Mouse (Mus musculus) induced T-regulatory cell, adult 2 months (primary cell): ENCODE measurements around the gene Hba-a2.

Experiments
- DNase-seq: peaks from one replicate; pipeline ENCODE4 v3.0.0-alpha.2; 2012; ENCODE audit warnings: low read depth

Gene Hba-a2

DNA sequence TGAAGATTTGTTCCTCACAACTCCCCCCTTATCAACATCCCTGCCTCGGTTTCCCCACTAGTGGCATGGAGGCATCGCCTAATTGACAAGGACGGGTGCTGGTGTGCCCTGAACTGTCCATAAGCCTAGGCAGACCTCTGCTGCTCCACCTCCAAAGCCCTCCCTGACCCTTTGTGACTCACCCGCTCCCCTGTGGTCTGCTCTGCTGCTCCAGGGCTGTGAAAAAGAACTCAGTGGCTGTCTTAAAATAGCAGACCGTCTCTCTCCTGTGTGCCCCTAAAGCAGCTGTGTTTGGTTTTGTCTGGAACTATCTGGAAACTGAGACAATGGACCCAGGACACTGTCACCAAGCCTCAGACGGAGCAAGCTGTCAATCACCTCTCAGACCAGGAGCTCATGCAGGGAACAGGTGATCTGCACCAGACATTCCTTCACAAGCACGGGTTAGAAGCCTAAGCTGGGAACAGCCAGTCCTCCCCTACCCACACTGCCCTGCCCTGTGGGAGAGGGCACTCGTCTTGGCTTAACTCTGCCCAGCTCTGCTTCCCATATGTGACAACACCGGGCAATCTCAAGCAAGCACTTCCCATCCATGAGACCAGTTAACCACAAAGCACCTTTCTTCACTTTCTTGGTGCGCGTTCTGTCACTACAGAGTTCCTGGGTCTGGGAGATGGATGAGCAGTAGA lies 24.4 kb downstream of the Hba-a2 start:
- no peak for DNase-seq

DNA sequence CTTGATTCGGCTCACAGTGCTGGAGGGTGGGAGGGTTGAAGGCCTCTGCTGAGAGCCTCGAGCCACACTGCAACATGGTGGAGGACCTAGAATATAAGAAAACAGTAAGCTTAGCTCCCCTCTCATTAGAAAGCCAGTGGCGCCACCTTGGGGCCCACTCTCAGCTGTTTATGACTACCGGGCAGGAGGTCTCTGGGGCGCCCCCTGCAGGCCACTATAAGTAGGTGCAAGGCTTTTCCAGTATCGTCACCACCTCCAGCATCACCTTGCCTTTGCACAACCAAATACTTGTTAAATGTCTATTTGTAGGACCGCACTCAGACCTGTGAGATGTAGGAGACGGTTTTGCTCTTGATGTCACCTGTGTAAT lies 24.9 kb downstream of the Hba-a2 start:
- DNase-seq, result peak; percentile 74

DNA sequence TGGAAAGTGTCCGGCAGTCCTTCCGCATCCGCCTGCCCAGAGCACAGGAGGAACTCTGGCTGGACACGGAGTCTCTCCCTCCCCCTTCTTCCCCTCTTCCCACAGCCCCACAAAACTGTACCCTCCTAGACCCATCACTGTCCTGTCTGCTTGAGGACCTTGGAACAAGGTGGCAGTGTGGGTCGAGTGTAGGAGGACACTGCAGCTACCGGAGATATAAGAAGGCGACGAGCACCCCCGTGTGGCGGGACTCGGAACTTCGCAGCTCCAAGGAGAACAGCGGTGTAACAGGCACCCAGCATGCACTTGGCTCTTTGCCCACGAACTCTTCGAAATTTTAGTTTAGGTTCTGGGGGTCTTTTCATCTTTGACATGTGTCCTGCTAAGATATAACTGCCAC lies 28.3 kb downstream of the Hba-a2 start:
- DNase-seq, result peak; percentile 87

DNA sequence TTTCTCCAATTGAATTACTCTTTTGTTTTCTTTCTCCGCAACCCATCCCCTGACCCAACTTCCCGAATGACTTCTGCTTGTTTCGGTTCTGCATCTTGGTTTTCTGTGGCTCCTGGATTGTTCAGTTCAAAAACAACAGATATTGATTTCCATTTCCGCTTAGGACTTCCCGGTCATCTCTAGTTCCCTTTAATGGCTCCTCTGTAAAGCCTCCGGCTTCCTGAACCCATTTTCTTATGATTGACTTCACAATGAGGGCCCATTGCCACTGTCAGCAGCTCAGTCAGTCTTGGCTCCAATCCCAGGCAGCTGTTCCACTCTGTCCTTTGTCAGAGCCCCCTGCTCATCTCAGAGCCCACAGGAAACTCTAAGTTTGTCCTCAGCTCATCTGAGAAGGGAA lies 34.8 kb downstream of the Hba-a2 start:
- DNase-seq, result no peak

DNA sequence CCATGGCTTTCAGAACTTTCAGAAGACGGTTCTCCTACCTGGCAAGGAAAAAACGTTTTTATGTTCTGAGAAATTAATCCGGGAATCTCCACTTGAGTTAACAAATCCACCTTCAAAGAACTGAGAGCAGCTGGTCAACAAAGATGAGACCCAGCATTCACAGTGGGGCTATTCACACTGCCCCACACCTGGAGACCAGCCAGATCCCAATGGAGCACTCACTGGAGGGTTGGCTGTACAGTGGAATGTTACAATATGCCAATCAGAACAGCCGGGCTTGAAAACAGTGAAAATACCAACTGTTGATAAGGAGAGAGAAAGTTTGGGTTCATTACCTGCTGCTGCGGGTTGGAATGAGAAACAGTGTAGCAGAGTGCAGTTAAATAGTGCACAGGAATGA lies 35.6 kb downstream of the Hba-a2 start:
- DNase-seq, result no peak

DNA sequence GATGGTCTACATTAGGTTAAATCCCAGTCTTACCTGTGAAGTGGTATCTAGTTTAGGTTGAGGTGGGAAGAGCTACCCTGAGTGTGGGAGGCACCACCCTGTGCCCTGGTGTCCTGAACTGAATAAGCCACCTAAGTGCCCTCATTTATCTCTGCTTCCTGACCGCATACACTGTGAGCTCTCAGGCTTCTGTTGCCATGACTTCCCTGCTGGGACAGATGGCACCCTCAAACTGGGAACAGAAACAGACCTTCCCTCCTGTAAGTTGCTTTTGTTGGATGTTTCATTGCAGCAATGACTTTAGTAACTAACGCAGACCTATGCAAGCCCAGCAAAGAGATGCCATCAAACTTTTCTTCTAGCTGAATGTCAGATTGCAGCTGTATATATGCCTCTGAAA lies 36.9 kb downstream of the Hba-a2 start:
- no peak for DNase-seq

DNA sequence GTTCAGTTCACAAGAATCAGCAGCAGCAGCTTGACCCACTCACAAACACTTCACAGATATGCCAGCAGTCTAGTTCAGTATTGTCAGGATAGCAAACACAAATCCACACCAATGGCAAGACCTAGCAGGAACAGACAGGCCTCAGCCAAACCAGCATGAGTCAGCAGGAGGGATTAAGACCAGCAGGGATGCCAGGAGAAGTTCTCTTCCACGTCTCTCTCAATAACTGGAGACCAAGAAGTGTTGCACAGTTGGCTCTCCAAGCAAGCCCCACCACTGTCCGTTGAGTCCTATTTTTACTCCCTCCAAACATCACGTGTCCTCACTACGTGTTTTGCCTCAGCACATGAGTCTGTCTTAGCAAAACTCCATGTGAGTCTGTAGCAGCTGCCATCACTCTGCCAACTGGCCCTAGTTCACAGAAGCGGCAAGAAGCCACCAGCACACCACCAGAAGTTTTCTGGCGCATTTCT lies 40.2 kb downstream of the Hba-a2 start:
- no peak for DNase-seq

DNA sequence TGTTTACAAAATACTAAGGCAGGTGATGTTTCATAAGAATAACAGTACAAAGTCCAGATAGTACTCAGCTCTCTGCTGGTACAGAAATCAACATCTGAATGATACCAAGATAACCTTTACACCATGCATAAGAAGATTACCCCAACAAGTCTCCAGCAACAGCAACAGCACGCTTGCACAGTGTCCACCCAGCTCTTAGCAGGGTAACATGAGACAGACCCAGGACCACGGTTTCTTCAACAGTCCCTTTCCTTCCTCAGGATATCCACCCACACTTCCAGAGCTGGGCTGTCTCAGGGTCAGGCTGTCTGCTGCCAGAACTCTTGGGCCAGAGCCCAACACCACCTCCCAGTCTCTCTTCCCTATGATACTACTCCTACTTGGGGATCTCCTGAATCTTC lies 42.8 kb downstream of the Hba-a2 start:
- no peak for DNase-seq

DNA sequence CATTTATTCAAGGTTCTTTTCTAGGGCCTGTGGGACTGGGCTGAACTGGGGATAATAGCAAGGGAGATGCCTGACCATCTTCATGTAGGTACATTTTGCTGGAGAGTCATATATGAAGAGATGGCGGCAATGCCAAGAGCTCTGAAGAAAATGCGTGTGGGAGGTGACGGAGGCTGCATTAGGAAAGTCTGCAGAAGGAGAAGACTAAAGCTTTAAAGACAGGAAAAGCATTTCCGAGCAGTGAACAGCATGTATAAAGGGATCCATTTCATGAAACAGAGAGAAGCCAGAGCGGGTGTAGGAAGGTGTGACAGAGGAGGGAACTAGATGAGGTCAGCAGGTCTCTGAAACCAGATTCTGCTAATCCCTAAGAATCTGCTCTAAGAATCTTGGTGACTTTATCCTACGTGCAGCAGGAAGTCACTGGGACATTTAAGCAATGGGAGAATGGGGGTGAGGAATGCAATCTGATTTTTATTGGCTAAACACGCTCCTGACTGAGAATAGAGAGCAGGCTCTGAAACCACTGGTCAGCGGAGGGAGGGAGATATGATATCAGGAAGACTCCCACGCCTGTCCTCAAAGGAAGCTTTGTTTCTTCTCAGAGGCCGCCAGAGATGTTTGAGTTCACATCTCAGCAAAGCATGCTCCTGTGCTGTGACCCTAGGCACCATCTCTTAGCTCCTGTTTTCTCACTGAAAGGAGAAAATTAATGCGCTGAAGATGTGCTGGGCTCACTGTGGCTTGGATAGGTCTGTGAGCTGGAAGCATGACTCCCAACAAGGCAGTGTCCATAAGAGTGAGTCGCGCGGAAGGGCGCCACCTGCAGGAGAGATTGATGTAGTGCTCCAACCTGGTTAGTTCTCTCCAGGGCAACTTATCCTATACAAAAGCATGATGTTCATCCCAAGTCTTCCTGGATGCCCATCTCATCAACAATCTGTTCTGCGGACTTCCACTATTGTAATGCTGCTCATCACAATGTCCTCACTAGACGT lies 44.5 kb downstream of the Hba-a2 start:
- DNase-seq, result peak; percentile 66

DNA sequence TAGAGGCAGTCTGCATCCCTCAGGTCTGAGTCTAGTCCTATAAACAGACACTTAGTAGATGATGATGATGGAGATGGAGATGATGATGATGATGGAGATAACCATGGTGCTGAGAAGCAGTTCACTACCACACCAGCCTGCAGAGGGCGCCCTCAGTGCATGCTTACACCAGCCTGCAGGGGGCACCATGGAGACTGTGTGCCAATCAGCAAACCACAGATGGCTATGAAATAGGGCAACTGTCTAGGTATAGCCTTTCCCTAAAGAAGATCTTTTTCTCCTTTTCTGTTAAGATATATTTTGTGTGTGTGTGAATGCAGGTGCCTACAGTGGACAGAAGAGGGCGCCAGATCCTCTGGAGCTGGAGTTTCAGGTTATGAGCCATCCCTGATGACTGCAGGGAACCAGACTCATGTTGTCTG lies 46.5 kb downstream of the Hba-a2 start:
- DNase-seq, result peak; percentile 71

DNA sequence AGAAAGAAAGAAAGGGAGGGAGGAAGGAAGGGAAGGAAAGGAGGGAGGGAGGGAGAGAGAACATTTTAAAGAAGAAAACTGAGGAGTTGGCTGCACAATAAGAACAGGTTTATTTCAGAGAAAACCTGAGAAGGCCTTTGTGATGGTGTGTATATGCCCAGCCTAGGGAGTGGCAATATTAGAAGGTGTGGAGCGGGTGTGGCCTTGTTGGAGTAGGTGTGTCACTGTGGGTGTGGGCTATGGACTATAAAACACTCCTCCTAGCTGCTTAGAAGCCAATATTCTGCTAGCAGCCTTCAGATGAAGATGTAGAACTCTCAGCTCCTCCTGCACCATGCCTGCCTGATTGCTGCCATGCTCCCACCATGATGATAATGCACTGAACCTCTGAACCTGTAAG lies 47.1 kb downstream of the Hba-a2 start:
- DNase-seq, result no peak

DNA sequence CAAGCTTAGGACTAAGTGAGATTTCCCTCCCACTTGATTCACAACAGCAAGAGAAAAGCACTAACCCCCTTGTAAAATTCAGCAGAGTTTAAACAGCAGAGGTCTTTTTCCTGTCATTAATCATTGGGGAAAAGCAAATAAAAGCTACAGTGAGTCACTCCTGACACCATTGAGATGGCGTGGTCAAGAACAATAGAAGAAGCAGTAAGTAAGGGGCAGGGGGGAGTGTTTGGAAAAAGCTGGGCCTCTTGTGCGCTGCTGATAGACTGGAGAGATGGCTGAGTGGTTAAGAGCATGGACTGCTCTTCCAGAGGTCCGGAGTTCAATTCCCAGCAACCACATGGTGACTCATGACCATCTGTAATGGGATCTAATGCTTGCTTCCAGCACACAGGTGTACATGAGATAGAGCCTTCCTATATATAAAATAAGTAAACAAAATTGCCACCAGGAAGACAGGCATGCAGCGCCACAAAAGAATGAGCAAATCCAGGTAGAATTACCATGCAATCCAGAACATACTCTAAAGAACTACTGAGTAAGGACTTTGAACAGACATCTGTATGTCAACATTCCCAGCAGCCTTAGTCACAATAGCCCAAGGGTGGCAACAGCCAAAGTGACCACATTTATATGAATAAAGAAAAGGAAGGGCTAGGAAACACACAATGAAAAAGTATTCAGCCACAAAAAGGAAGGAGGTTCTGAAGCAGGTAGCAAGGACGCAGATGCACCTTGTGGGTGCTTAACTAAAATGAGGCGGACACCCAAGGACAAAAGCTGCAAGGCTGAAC lies 49.4 kb downstream of the Hba-a2 start:
- no peak for DNase-seq
